Mouse (Mus musculus): ENCODE measurements at regions not wholly inside any gene's neighbourhood (a gene's known extent, or its start where the extent isn't known, plus 50 kb on each side); places are given as distances from the start of the nearest gene placed in this dataset.

DNA sequence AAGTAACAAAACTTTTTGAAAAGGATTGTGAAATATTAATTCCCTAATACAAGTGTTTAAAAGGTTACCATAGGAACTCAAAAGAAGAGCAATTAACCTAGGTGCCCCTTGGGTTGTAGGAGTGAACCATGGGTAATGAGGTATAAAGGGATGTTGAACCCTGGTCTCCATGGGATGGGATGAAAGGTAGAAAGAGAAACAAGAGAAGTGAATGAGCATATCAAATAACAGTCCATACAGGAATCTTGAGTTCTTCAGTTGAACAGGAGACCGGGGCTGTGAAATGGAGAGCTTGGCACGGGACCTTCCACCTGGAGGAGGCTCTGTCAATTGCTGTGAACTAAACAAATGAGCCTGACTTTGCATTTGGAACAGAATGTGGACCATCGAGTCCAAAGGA, 449.6 kb upstream of the Meis1 start:
- no peak for TF ChIP-seq POLR2A (IDR thresholded peaks at IDR 0.05; ENCODE audit: borderline replicate concordance, control insufficient read depth, low read depth, low read length)
- no peak for TF ChIP-seq CTCF (IDR thresholded peaks at IDR 0.05; ENCODE audit: control insufficient read depth, insufficient read depth, low read length)
